Mouse (Mus musculus) small intestine, adult 2 months (tissue): Measurements from ENCODE around the gene Tox4. TPM values are rescaled to one million over a fixed set of nuclear protein-coding genes. Genes with fewer than 3 reads are reported as not detected.
A peak's percentile ranks its signal among the peaks of the same experiment; 100 is the strongest.
"Not testable (repeated sequence)": the region's sequence is repeated elsewhere in the genome, so short reads cannot be mapped to it uniquely, and the experiment has no call there.

ENCODE experiments used
- H3K27ac ChIP-seq: fragments of 200-500 bp; 2 replicates; pipeline ENCODE4 v1.5.1; 2012; ENCODE audit warnings: low read depth, low read length, control low read depth, inconsistent platforms; ENCODE audit not compliant: insufficient read depth
- H3K27me3 ChIP-seq: fragments of 200-500 bp; 2 replicates; pipeline ENCODE4 v1.6.1; 2012; ENCODE audit warnings: mild to moderate bottlenecking, moderate library complexity, low read length, inconsistent platforms; ENCODE audit not compliant: control insufficient read depth, insufficient read depth
- H3K36me3 ChIP-seq: fragments of 200-500 bp; 2 replicates; pipeline ENCODE4 v1.6.1; 2012; ENCODE audit warnings: mild to moderate bottlenecking, low read length, control low read depth, inconsistent platforms; ENCODE audit not compliant: control insufficient read depth, insufficient read depth
- H3K4me1 ChIP-seq: fragments of 200-500 bp; 2 replicates; pipeline ENCODE4 v1.6.1; 2012; ENCODE audit warnings: low read length, inconsistent platforms, mixed read lengths; ENCODE audit not compliant: control insufficient read depth, insufficient read depth, insufficient read length
- H3K4me3 ChIP-seq: fragments of 200-500 bp; 2 replicates; pipeline ENCODE4 v1.5.1; 2012; ENCODE audit warnings: low read depth, mild to moderate bottlenecking, control low read depth, inconsistent platforms, low read length, moderate library complexity
- CTCF ChIP-seq: fragments of 200-500 bp; IDR thresholded peaks from 2 replicates; pipeline ENCODE4 v1.5.1; 2012; ENCODE audit warnings: low read depth, mild to moderate bottlenecking, control low read depth, inconsistent platforms, low read length, moderate library complexity, mixed read lengths; ENCODE audit not compliant: insufficient replicate concordance, insufficient read length; ENCODE audit errors: extremely low read depth
- POLR2A ChIP-seq: fragments of 200-500 bp; IDR thresholded peaks from 2 replicates; pipeline ENCODE4 v1.6.1; 2012; ENCODE audit warnings: low read depth, mild to moderate bottlenecking, control low read depth, inconsistent platforms, low read length, moderate library complexity
- WGBS: fragments of 180-500 bp; shearing (Covaris S2); methylation state at CpG from one replicate; pipeline ENCODE4 v1.1.7; 2018; 5-methylcytosine and 5-hydroxymethylcytosine counted together
- polyA plus RNA-seq: library from polyadenylated mRNA; depleted of rRNA; stranded (reverse); fragments of >200 nt; gene quantifications from 2 replicates; pipeline ENCODE4 v1.2.3, GENCODE M21; 2012

The Tox4 gene
- polyA plus RNA-seq, 1 experiment: 26.0 TPM

- H3K27me3 ChIP-seq: no peaks in the 10 kb centered on the region
- peaks cover 67% of the 10 kb centered on the region for H3K36me3 ChIP-seq
- WGBS: 67% methylated on average over 6 of the region's 6 CpGs
- no peak overlapping the region for H3K27ac ChIP-seq
- no peak overlapping the region for H3K4me3 ChIP-seq
- no peak for TF ChIP-seq CTCF
- no peak for TF ChIP-seq POLR2A
- no peaks in the 10 kb centered on the region for H3K4me1 ChIP-seq
These were observed 16.8 kb downstream of the Tox4 start for GRCm38 (mm10) chr14:52295558-52296264.

- H3K27ac ChIP-seq, H3K4me3 ChIP-seq, H3K4me1 ChIP-seq, H3K27me3 ChIP-seq: not testable (repeated sequence)
- 81% methylated on average over 3 of the region's 3 CpGs for WGBS
- H3K36me3 ChIP-seq: peaks cover 11% of the 10 kb centered on the region
These were observed 24.6 kb downstream of the Tox4 start for GRCm38 (mm10) chr14:52303517-52303916.

- H3K27me3 ChIP-seq: no peaks in the 10 kb centered on the region
- H3K4me3 ChIP-seq: peak within 1 kb of the TSS; percentile 88
- no peaks in the 10 kb centered on the region for H3K4me1 ChIP-seq
- peak; percentile 35; the same call in 1 of the 2 replicates for TF ChIP-seq POLR2A
- no peak for TF ChIP-seq CTCF
- WGBS: under 1% methylated on average over 46 of the region's 46 CpGs
- peaks cover 6% of the 10 kb centered on the region for H3K36me3 ChIP-seq
- H3K27ac ChIP-seq: peak within 1 kb of the TSS; percentile 72
These were observed 25.8 kb downstream of the Tox4 start, which contains the start of gene Mettl3 for GRCm38 (mm10) chr14:52304644-52305271. TSS of gene Mettl3 (minus strand) at chr14:52305128.

GRCm38 (mm10) chr14:52306100-52306499, 27.2 kb downstream of the Tox4 start:
- WGBS: 83% methylated on average over 2 of the region's 2 CpGs
- TF ChIP-seq CTCF: no peak
- TF ChIP-seq POLR2A: no peak
- H3K36me3 ChIP-seq: no peaks in the 10 kb centered on the region

GRCm38 (mm10) chr14:52310343-52310742, 31.4 kb downstream of the Tox4 start:
- WGBS: 87% methylated on average over 6 of the region's 6 CpGs
- H3K27ac ChIP-seq, H3K4me1 ChIP-seq, H3K36me3 ChIP-seq, H3K4me3 ChIP-seq, H3K27me3 ChIP-seq: not testable (repeated sequence)
- peak; percentile 8; the same call in 1 of the 2 replicates for TF ChIP-seq CTCF

More at GRCm38 (mm10) chr14:52306100-52306499, 27.2 kb downstream of the Tox4 start:
- no peak overlapping the region for H3K4me3 ChIP-seq
- no peaks in the 10 kb centered on the region for H3K27me3 ChIP-seq
- no peak overlapping the region for H3K27ac ChIP-seq
- H3K4me1 ChIP-seq: no peaks in the 10 kb centered on the region

GRCm38 (mm10) chr14:52310906-52311305, 32.0 kb downstream of the Tox4 start:
- H3K27ac ChIP-seq: no peak overlapping the region
- TF ChIP-seq CTCF: no peak
- TF ChIP-seq POLR2A: no peak

GRCm38 (mm10) chr14:52313931-52314807, 35.2 kb downstream of the Tox4 start:
- H3K27ac ChIP-seq: no peak overlapping the region
- WGBS: 87% methylated on average over 26 of the region's 26 CpGs
- peaks cover 5% of the 10 kb centered on the region; the same call in 1 of the 2 replicates for H3K4me1 ChIP-seq
- TF ChIP-seq POLR2A (no peak), CTCF (no peak)
- no peak overlapping the region for H3K4me3 ChIP-seq
- peaks cover 13% of the 10 kb centered on the region for H3K27me3 ChIP-seq
- no peaks in the 10 kb centered on the region for H3K36me3 ChIP-seq

More at GRCm38 (mm10) chr14:52310906-52311305, 32.0 kb downstream of the Tox4 start:
- Histone ChIP-seq H3K27me3 (peaks cover 11% of the 10 kb centered on the region; the same call in 1 of the 2 replicates), H3K4me1 (0 out of 2 replicates have a peak, but pooled peaks cover 3% of the 10 kb centered on the region), H3K36me3 (no peaks in the 10 kb centered on the region), H3K4me3 (no peak overlapping the region)
- 86% methylated on average over 2 of the region's 2 CpGs for WGBS
